Mouse (Mus musculus) heart, embryonic 15.5 days (tissue): ENCODE measurements around the gene Nrsn1. TPM values are rescaled to one million over a fixed set of nuclear protein-coding genes. Genes with fewer than 3 reads are reported as not detected.

Source experiments
- ATAC-seq: fragments of 200-750 bp; cut with Nextera tagmentation; replicated peaks from 2 replicates; pipeline ENCODE4 v1.8.0; 2017; ENCODE audit warnings: low read depth, moderate TSS enrichment; ENCODE audit not compliant: insufficient number of reproducible peaks, insufficient read depth, low FRiP score
- H3K27ac ChIP-seq: fragments of 300-500 bp; sonication (generic); 2 replicates; pipeline ENCODE4 v1.5.1; 2015; ENCODE audit warnings: mild to moderate bottlenecking, inconsistent platforms
- H3K27me3 ChIP-seq: fragments of 300-500 bp; sonication (generic); 2 replicates; pipeline ENCODE4 v1.6.1; 2015; ENCODE audit warnings: inconsistent platforms
- H3K36me3 ChIP-seq: fragments of 300-500 bp; sonication (generic); 2 replicates; pipeline ENCODE4 v1.6.1; 2015; ENCODE audit warnings: mild to moderate bottlenecking, inconsistent platforms
- H3K4me1 ChIP-seq: fragments of 300-500 bp; sonication (generic); replicated peaks from 2 replicates; pipeline ENCODE4 v1.6.1; 2015; ENCODE audit warnings: inconsistent platforms
- H3K4me2 ChIP-seq: fragments of 300-500 bp; sonication (generic); 2 replicates; pipeline ENCODE4 v1.6.1; 2015; ENCODE audit warnings: inconsistent platforms, mild to moderate bottlenecking, moderate library complexity
- H3K4me3 ChIP-seq: fragments of 300-500 bp; sonication (generic); 2 replicates; pipeline ENCODE4 v1.5.1; 2015; ENCODE audit warnings: mild to moderate bottlenecking, inconsistent platforms
- H3K9ac ChIP-seq: fragments of 300-500 bp; sonication (generic); 2 replicates; pipeline ENCODE4 v1.6.1; 2015; ENCODE audit warnings: mild to moderate bottlenecking, inconsistent platforms
- H3K9me3 ChIP-seq: fragments of 300-500 bp; sonication (generic); replicated peaks from 2 replicates; pipeline ENCODE4 v1.6.1; 2016; ENCODE audit warnings: inconsistent platforms
- WGBS: fragments of 180-500 bp; shearing (Covaris S2); methylation state at CpG from one replicate; pipeline ENCODE4 v1.1.7; 2015; ENCODE audit warnings: mixed read lengths; 5-methylcytosine and 5-hydroxymethylcytosine counted together
- polyA plus RNA-seq: library from polyadenylated mRNA; unstranded; fragments of >200 nt; fragmentation: Nextera tagmentation; extraction: Ambion mirVana; gene quantifications from 2 replicates; pipeline ENCODE4 v1.2.1, GENCODE M21; 2015

Nrsn1 gene
- polyA plus RNA-seq, 1 experiment from 2014 or later = 0.19 TPM

DNA sequence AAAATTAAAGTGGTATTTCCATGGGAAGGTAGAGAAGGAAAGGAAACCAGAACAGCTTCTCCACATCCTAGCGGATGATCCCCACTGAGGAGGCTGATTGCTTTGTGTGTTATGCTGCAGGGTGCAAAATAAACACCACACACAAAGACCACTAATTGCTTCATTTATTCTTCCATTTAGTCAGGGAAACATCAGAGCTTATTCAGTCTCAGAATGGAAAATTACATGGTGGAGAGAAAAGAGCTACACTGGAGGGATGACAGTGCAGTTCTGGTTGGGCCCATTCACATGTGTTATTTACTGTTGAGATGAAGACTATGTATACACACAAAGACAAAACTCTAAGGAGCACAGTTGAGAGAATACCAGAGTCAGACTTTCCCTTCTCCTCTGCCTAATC lies 18.4 kb downstream of the Nrsn1 start:
- Histone ChIP-seq H3K36me3 (no peaks in the 10 kb centered on the region), H3K4me1 (no peaks in the 10 kb centered on the region), H3K4me2 (no peak overlapping the region), H3K9ac (no peak overlapping the region), H3K27me3 (no peaks in the 10 kb centered on the region), H3K9me3 (no peaks in the 10 kb centered on the region), H3K27ac (no peak overlapping the region), H3K4me3 (no peak overlapping the region)
- WGBS = 87% methylated on average over 1 of the region's 1 CpGs
- ATAC-seq = no peak

DNA sequence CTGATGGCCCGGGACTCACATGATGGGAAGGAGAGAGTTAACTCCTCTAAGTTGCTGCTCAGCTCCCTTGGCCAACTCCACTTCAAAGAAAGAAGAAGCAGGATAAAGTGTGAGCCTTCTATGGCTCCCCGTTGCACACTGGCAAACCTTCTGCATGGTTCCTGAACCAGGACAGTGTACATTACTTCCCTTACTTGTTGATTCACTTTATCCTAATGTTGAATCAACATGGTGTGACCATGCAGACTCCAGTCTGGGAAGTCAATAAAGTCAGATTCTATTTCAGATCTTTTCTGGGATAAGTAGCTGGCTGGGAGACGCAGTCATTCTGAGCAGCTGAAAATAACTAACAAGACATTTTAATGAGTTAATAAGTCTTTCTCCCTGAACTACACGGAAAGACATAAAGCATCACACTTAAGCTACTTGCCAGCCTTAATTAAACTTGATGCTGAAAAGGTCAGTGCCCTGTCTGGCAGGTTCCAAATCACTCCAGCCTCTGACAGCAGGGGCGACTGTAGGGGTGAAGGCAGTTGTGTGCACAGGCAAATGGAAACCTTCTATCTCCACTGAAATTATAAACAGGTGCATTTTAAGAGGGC lies 50.0 kb downstream of the Nrsn1 start:
- no peaks in the 10 kb centered on the region for H3K36me3 ChIP-seq
- no peaks in the 10 kb centered on the region for H3K9me3 ChIP-seq
- no peak for ATAC-seq
- no peaks in the 10 kb centered on the region for H3K4me1 ChIP-seq
- no peak overlapping the region for H3K4me2 ChIP-seq
- H3K9ac ChIP-seq = no peak overlapping the region
- no peak overlapping the region for H3K27ac ChIP-seq
- no peaks in the 10 kb centered on the region for H3K27me3 ChIP-seq
- WGBS = 58% methylated on average over 5 of the region's 5 CpGs
- H3K4me3 ChIP-seq = no peak overlapping the region

DNA sequence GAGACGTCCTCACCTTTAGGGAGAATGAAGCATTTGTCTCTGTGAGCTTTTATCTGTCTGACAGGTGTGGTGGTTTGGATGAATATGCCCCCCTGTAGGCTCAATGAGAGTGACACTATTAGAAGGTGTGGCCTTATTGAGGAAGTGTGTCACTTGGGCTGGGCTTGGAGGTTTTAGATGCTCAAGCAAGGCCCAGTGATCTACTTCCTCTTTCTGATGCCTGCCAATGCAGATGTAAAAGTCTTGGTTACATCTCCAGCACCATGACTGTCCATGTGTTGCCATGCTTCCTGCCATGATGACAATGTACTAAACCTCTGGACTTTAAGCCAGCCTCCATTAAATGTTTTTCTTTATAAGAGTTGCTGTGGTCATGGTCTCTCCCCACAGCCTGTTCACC lies 51.9 kb downstream of the Nrsn1 start:
- Histone ChIP-seq H3K36me3 (no peaks in the 10 kb centered on the region), H3K4me1 (no peaks in the 10 kb centered on the region), H3K9ac (no peak overlapping the region), H3K27me3 (no peaks in the 10 kb centered on the region), H3K27ac (no peak overlapping the region), H3K4me2 (no peak overlapping the region), H3K4me3 (no peak overlapping the region), H3K9me3 (no peaks in the 10 kb centered on the region)
- no peak for ATAC-seq
- WGBS = 78% methylated on average over 1 of the region's 1 CpGs

DNA sequence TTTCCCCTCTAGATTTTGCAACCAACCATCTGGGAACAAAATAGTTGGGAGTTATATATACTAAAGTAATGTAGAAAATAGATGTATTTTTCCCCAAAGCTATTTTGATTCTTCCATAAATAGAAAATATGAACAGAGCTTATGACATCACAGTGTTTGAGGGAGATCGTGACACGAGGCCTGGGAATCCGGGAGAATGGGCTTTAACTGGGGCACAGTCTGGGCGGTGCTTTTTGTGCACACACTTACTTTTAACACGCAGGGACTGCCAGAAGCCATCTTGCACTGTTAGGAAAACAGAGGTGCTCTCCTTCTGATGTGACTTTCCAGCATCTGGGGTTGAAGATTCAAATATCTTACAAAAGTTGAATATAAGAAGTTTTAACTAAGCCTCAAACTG lies 63.4 kb downstream of the Nrsn1 start:
- no peak for ATAC-seq
- Histone ChIP-seq H3K36me3 (no peaks in the 10 kb centered on the region), H3K27me3 (no peaks in the 10 kb centered on the region), H3K9me3 (no peaks in the 10 kb centered on the region), H3K9ac (no peak overlapping the region), H3K4me3 (no peak overlapping the region), H3K4me2 (no peak overlapping the region), H3K4me1 (no peaks in the 10 kb centered on the region), H3K27ac (no peak overlapping the region)
- 84% methylated on average over 5 of the region's 5 CpGs for WGBS

Other genes starting within 250 kb of the Nrsn1 start
- 0.56 and 0.66 TPM in 2 replicates for gene Dcdc2a, start 214.5 kb downstream of the Nrsn1 start, polyA plus RNA-seq